Mouse (Mus musculus): ENCODE results near the gene Mymk.

GRCm38 (mm10) chr2:27084963-27085362, 13.0 kb upstream of the Mymk start:
- TF ChIP-seq EP300 (IDR thresholded peaks at IDR 0.05; ENCODE audit: low read depth) (no peak), CTCF (IDR thresholded peaks at IDR 0.05; ENCODE audit: low read depth) (no peak)
